Mouse (Mus musculus) erythroblast, embryonic 14.5 days (primary cell): Measurements from ENCODE around the gene Lyst.

Experiments used
- GATA1 ChIP-seq: IDR thresholded peaks from 2 replicates; pipeline ENCODE4 v1.6.1; 2012; ENCODE audit warnings: low read length, inconsistent platforms, mixed read lengths
- TAL1 ChIP-seq: IDR thresholded peaks from 3 replicates; pipeline ENCODE4 v1.6.1; 2012; ENCODE audit warnings: low read length, inconsistent platforms, mixed read lengths

GRCm38 (mm10) chr13:13589032-13589431, 1.2 kb upstream of the Lyst start:
- TF ChIP-seq GATA1: no peak
- no peak for TF ChIP-seq TAL1
